Mouse (Mus musculus) intestine, embryonic 15.5 days (tissue): ENCODE measurements around the gene Ralgps1. TPM values are rescaled to one million over a fixed set of nuclear protein-coding genes. Genes with fewer than 3 reads are reported as not detected.
"Not testable (repeated sequence)": the region's sequence is repeated elsewhere in the genome, so short reads cannot be mapped to it uniquely, and the experiment has no call there.

ENCODE experiments used
- ATAC-seq: fragments of 200-750 bp; cut with Nextera tagmentation; 2 replicates; pipeline ENCODE4 v1.8.0; 2017; ENCODE audit warnings: moderate TSS enrichment, moderate library complexity
- H3K27ac ChIP-seq: fragments of 300-500 bp; sonication (generic); 2 replicates; pipeline ENCODE4 v1.5.1; 2015; ENCODE audit warnings: mild to moderate bottlenecking, inconsistent platforms
- H3K27me3 ChIP-seq: fragments of 300-500 bp; sonication (generic); replicated peaks from 2 replicates; pipeline ENCODE4 v1.6.1; 2015; ENCODE audit warnings: inconsistent platforms
- H3K36me3 ChIP-seq: fragments of 300-500 bp; sonication (generic); 2 replicates; pipeline ENCODE4 v1.6.1; 2015; ENCODE audit warnings: inconsistent platforms
- H3K4me1 ChIP-seq: fragments of 300-500 bp; sonication (generic); replicated peaks from 2 replicates; pipeline ENCODE4 v1.6.1; 2015; ENCODE audit warnings: inconsistent platforms
- H3K4me2 ChIP-seq: fragments of 300-500 bp; sonication (generic); replicated peaks from 2 replicates; pipeline ENCODE4 v1.6.1; 2015; ENCODE audit warnings: mild to moderate bottlenecking, inconsistent platforms
- H3K4me3 ChIP-seq: fragments of 300-500 bp; sonication (generic); replicated peaks from 2 replicates; pipeline ENCODE4 v1.5.1; 2015; ENCODE audit warnings: inconsistent platforms
- H3K9ac ChIP-seq: fragments of 300-500 bp; sonication (generic); 2 replicates; pipeline ENCODE4 v1.6.1; 2015; ENCODE audit warnings: inconsistent platforms
- H3K9me3 ChIP-seq: fragments of 300-500 bp; sonication (generic); 2 replicates; pipeline ENCODE4 v1.6.1; 2016; ENCODE audit warnings: inconsistent platforms
- WGBS: fragments of 180-500 bp; shearing (Covaris S2); methylation state at CpG from one replicate; pipeline ENCODE4 v1.1.7; 2015; 5-methylcytosine and 5-hydroxymethylcytosine counted together
- polyA plus RNA-seq: library from polyadenylated mRNA; unstranded; fragments of >200 nt; fragmentation: Nextera tagmentation; extraction: Ambion mirVana; gene quantifications from 2 replicates; pipeline ENCODE4 v1.2.1, GENCODE M21; 2015

The Ralgps1 gene
- polyA plus RNA-seq, 1 experiment from 2014 or later = 5.5 TPM

DNA sequence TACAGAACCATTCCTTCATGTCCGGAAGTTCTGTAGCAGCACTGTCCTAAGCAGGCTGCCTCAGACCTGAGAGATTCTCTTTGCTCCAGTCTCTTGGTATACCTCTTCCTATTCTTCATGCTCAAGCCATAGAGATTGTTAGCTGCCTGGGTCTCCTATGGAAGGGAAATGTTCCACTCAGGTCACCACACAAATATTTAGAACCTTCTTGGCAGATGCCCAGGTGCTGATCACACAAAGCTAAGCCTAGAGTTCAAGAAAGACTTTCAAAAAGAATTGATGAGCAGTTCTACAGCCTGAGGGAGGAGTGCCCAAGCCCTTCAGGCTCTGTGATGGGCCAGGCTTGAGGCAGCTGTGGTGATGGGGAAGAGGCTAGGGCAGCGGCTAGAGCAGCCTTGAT is 242.3 kb downstream of the Ralgps1 start:
- Histone ChIP-seq H3K4me3 (0 out of 2 replicates have a peak overlapping the region, but pooled peaks have one; percentile 61), H3K4me2 (peak overlapping the region; percentile 89), H3K9ac (no peak overlapping the region), H3K27me3 (peaks cover 8% of the 10 kb centered on the region; the same call in 1 of the 2 replicates), H3K27ac (no peak overlapping the region), H3K4me1 (peaks cover 11% of the 10 kb centered on the region), H3K9me3 (no peaks in the 10 kb centered on the region), H3K36me3 (no peaks in the 10 kb centered on the region)
- WGBS = 73% methylated on average over 2 of the region's 2 CpGs
- ATAC-seq = no peak

DNA sequence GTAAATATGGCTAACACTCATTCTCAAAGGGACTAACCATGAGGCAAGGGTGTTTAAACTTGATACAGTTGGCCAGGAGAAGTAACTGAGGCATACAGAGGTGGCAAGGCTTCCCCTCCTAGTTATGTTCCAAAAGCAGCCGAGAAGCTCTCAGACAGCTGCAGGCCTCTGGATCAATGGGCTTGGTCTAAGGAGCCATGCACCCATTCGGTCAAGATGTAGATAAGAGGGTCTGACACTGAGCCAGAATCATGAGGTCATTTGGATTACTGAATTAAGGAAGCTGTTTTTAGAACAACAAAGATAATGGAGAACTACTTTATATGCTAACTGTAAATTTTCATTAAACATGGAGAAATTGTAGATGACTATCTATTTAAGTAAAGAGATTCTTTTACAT is 244.0 kb downstream of the Ralgps1 start:
- peaks cover 1% of the 10 kb centered on the region; the same call in 1 of the 2 replicates for H3K27me3 ChIP-seq
- no peak overlapping the region for H3K27ac ChIP-seq
- H3K36me3 ChIP-seq = no peaks in the 10 kb centered on the region
- no peaks in the 10 kb centered on the region for H3K9me3 ChIP-seq
- no peak for ATAC-seq
- no peak overlapping the region for H3K9ac ChIP-seq
- 64% methylated on average over 2 of the region's 2 CpGs for WGBS
- H3K4me2 ChIP-seq = no peak overlapping the region
- H3K4me1 ChIP-seq = peaks cover 11% of the 10 kb centered on the region
- no peak overlapping the region for H3K4me3 ChIP-seq

DNA sequence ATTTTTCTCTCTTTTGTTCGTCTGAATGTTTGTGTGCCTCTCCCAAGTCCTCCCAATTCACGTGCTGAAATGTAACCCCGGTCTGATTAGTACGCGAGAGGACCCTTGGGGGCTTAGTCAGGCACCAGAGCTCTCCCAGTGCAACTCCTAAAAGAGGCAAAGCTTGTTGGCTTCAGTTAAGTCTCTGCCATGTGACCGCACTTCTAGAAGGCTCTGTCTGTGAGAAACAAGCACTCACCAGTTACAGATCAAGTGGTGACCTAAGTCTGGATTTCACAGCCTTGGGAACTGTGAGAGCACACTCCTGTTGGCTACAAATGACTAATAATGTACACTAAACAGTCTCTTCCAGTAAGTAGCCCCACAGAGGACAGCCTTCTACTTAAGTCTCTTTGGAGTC is 248.4 kb downstream of the Ralgps1 start:
- H3K9me3 ChIP-seq = no peaks in the 10 kb centered on the region
- WGBS = 78% methylated on average over 6 of the region's 6 CpGs
- H3K27me3 ChIP-seq = no peaks in the 10 kb centered on the region
- no peak for ATAC-seq
- H3K4me2 ChIP-seq = no peak overlapping the region
- no peak overlapping the region for H3K27ac ChIP-seq
- no peaks in the 10 kb centered on the region for H3K4me1 ChIP-seq
- no peaks in the 10 kb centered on the region for H3K36me3 ChIP-seq
- H3K4me3 ChIP-seq = no peak overlapping the region
- no peak overlapping the region for H3K9ac ChIP-seq

DNA sequence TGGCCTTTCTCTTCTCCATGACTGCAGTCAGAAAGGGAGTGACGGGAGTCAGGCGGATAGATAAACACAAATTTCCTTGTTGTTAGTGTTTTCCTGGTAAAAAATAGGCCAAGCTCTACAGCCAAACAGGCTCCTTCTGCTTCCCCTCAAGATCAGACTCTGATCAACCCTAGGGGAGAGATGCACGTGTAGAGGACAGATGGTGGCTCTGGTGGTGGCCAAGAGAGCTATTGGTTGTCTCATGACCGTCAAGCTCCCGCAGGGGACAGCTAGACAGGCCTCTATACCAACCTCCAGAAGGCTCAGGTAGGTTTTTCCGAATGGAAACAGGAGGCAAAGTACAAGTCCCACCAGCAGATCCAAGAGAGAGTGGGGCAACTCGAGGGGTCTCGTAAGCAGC is 270.8 kb downstream of the Ralgps1 start:
- no peaks in the 10 kb centered on the region for H3K36me3 ChIP-seq
- H3K4me1 ChIP-seq = no peaks in the 10 kb centered on the region
- H3K27me3 ChIP-seq = no peaks in the 10 kb centered on the region
- H3K27ac ChIP-seq = no peak overlapping the region
- no peak for ATAC-seq
- H3K9me3 ChIP-seq = no peaks in the 10 kb centered on the region
- no peak overlapping the region for H3K4me2 ChIP-seq
- H3K4me3 ChIP-seq = no peak overlapping the region
- WGBS = 77% methylated on average over 8 of the region's 8 CpGs
- H3K9ac ChIP-seq = no peak overlapping the region

DNA sequence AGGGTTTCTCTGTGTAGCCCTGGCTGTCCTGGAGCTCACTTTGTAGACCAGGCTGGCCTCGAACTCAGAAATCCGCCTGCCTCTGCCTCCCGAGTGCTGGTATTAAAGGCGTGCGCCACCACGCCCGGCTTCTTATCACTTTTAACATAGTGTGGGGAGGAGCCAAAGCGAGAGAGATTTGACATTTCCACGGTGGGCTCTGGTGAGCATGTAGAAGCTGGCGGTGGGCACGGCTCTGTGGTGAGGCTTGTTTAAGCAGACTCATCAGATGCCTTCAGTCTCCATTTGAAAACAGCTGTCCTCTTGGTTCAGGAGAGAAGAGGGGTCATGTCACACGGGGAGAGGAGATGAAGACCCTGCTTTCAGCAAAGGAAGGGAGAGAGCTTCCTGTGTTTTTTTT is 274.0 kb downstream of the Ralgps1 start:
- H3K27me3 ChIP-seq, H3K9me3 ChIP-seq, H3K9ac ChIP-seq, H3K4me3 ChIP-seq, H3K36me3 ChIP-seq, H3K4me1 ChIP-seq, H3K4me2 ChIP-seq, ATAC-seq, H3K27ac ChIP-seq: not testable (repeated sequence)
- 88% methylated on average over 12 of the region's 12 CpGs for WGBS

DNA sequence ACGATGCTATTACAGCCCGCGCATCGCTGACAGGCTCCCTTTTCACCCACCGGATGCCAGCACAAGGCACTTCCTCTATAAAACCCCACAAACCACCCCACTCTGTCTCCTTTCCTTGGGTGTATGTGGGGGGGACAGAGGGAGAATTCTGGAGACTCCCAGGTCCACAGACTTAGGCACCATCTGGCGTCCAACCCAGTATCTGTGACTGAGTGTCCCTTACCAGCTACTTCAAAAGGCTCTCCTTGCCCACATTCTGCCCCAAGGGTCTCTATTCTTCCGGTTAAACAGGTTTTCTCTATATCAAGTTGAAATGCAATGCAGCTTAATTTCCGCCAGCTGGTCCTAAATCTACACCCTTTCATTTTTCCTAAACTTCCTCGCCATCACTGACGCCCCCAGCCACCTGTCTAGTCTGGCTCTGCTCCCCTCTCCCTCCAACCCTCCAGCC is 276.0 kb downstream of the Ralgps1 start:
- H3K9me3 ChIP-seq = no peaks in the 10 kb centered on the region
- no peak overlapping the region for H3K4me3 ChIP-seq
- no peaks in the 10 kb centered on the region for H3K4me1 ChIP-seq
- WGBS = 72% methylated on average over 10 of the region's 10 CpGs
- H3K27ac ChIP-seq = no peak overlapping the region
- no peaks in the 10 kb centered on the region for H3K27me3 ChIP-seq
- no peak overlapping the region for H3K4me2 ChIP-seq
- no peak overlapping the region for H3K9ac ChIP-seq
- no peak for ATAC-seq
- no peaks in the 10 kb centered on the region for H3K36me3 ChIP-seq

DNA sequence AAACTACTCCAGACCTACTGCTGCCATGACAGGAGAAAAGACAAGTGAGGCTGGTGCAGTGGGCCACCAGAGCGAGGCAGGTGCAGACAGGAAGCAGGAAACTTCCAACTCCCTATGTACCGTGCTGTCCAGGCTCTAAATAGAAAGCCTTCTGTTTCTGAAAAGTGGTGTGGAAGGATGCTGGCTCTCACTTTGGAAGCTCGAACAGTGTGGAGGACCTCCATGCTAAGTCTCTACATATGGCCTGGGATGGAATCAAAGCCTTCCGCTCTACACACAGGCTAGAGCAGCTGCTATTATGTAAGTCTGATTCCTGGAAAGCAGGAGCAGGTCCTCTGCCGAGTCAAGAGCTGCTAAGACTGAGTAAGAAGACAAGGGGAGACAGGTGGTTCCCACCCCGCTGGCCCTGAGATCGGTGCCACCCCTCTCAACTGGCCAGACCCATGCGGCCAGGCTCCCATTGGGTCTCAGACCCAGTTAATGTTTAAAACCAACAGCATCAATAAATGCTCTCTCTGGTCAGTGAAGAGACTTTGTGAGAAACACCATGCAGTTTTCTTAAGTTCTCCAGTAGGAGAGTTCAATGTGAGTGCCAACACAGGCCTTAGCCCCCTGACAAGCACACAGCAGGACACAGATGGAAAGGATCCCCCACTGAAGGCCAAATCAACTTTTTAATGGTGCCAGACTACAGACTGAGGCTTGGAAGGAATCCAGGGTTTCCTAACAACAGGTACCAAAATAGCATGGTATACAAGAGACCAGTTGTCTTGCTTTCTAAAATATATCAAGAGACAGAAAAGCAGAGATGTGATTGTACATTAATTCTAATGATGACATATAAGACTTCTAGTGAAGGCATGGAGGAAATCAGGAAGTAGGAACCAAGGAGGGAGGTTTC is 280.4 kb downstream of the Ralgps1 start:
- Histone ChIP-seq H3K4me2 (no peak overlapping the region), H3K4me1 (no peaks in the 10 kb centered on the region), H3K4me3 (no peak overlapping the region), H3K9me3 (no peaks in the 10 kb centered on the region), H3K36me3 (no peaks in the 10 kb centered on the region), H3K27ac (no peak overlapping the region), H3K9ac (no peak overlapping the region), H3K27me3 (no peaks in the 10 kb centered on the region)
- ATAC-seq = no peak
- 81% methylated on average over 8 of the region's 8 CpGs for WGBS

DNA sequence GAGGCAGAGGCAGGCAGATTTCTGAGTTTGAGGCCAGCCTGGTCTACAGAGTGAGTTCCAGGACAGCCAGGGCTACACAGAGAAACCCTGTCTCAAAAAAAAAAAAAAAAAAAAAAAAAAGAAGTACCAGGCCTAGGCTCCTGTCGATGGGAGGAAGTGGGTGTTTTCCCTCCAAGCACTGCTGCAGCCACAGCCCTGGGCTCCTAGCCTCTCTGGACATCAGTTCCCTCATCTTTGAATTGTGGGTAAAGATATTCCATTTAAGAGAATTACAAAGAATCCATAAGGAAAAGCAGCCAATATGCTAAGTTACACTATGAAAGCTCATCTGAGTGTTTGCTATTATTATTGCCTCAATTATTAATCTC is 281.3 kb downstream of the Ralgps1 start:
- 47% methylated on average over 1 of the region's 1 CpGs for WGBS
- not testable (repeated sequence) for H3K27ac ChIP-seq, ATAC-seq, H3K4me1 ChIP-seq, H3K36me3 ChIP-seq, H3K27me3 ChIP-seq, H3K4me2 ChIP-seq, H3K9ac ChIP-seq, H3K4me3 ChIP-seq, H3K9me3 ChIP-seq

DNA sequence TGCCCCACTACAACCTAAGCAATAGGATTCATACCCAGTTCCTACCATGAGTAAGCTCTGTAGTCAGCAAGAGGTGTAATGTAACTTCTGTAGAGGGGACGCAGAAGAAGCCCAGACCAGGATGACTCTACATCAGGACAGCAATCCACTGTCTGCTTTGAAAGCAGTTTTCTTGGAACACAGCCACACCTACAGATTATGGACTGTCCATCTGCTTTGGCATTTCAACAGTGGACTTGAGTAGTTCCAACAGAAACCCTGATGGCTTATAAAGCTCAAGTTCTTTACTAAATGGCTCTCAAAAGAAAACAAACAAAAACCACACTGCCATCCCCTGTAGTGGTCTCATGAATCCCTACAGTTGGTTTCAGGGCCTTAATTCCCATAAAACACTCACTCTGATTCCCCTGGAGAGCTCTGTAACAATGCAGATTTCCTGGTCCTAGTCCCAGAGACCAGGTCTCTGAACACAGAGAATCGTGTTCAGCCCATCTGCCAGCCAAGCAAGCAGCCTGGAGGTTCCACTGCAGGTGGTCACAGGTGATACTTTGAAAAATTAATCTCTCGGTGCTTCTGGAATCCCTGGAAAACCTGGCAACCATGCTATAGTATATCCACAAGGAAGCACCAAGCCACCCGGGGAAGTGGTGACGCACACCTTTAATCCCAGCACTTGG is 281.8 kb downstream of the Ralgps1 start:
- no peak overlapping the region for H3K27ac ChIP-seq
- no peak overlapping the region for H3K9ac ChIP-seq
- H3K9me3 ChIP-seq = no peaks in the 10 kb centered on the region
- no peak overlapping the region for H3K4me3 ChIP-seq
- no peaks in the 10 kb centered on the region for H3K4me1 ChIP-seq
- ATAC-seq = no peak
- no peaks in the 10 kb centered on the region for H3K27me3 ChIP-seq
- no peaks in the 10 kb centered on the region for H3K36me3 ChIP-seq
- no peak overlapping the region for H3K4me2 ChIP-seq
- WGBS = 83% methylated on average over 5 of the region's 5 CpGs

DNA sequence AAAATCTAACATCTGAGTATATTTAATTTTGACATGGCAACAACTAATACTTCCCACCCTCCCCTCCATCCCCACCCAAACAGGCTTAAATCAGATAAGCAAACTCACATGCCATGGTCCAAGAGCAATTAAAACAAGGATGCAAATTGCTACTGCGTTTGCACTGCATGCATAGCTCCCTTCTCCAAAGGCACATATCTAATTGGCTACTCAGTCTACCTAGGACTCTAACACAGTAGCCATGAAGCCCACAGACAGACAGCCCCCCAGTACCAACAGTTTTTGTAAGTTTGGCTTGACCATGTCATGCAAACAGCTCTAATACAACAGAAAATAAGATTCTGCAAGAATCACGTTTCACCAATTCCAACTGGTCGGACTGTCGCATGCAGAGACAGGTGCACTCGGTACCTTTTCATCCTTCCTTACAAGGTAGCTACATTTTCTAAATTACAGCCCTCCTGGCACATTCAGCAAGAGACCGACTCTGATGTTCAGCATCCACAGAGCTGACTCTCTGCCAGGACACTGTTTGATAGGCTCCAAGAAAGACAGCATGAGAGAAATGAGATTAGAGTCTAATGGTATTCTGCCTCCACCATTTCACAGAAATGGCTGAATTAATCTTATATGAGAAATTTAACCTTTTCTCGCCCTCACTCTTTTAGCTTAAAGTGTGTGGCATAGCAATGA is 284.5 kb downstream of the Ralgps1 start:
- no peak overlapping the region for H3K4me2 ChIP-seq
- H3K36me3 ChIP-seq = no peaks in the 10 kb centered on the region
- no peak overlapping the region for H3K9ac ChIP-seq
- no peak for ATAC-seq
- 76% methylated on average over 7 of the region's 7 CpGs for WGBS
- H3K27me3 ChIP-seq = no peaks in the 10 kb centered on the region
- H3K4me3 ChIP-seq = no peak overlapping the region
- no peaks in the 10 kb centered on the region for H3K9me3 ChIP-seq
- H3K27ac ChIP-seq = no peak overlapping the region
- H3K4me1 ChIP-seq = no peaks in the 10 kb centered on the region

DNA sequence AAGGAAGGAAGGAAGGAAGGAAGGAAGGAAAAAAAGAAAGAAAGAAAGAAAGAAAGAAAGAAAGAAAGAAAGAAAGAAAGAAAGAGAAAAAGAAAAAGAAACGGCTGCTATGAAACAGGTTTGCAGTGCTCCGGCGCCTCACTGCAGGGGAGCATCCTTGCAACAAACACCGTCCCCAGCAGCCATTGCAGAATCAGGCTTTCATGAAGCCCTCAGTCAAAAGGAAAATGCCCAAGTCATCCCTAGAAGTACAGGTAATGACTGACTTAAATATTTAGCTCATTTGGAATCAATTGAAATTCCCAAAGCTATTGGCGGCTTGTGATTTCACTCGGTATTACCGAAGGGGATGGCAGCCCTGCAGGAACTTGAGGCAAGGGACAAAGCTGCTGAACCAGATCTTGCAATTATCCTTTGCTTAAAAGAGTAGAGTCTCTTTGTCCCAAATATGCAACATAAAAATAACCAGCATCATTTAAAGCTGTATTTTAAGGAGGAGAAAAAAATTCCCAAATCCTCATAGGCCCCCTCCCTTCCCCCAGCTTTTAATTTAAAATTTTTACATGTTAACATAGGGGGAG is 285.2 kb downstream of the Ralgps1 start:
- no peak overlapping the region for H3K27ac ChIP-seq
- no peak for ATAC-seq
- H3K4me1 ChIP-seq = no peaks in the 10 kb centered on the region
- no peak overlapping the region for H3K4me2 ChIP-seq
- 73% methylated on average over 7 of the region's 7 CpGs for WGBS
- no peaks in the 10 kb centered on the region for H3K27me3 ChIP-seq
- H3K9ac ChIP-seq = no peak overlapping the region
- no peaks in the 10 kb centered on the region for H3K36me3 ChIP-seq
- no peaks in the 10 kb centered on the region for H3K9me3 ChIP-seq
- H3K4me3 ChIP-seq = no peak overlapping the region

DNA sequence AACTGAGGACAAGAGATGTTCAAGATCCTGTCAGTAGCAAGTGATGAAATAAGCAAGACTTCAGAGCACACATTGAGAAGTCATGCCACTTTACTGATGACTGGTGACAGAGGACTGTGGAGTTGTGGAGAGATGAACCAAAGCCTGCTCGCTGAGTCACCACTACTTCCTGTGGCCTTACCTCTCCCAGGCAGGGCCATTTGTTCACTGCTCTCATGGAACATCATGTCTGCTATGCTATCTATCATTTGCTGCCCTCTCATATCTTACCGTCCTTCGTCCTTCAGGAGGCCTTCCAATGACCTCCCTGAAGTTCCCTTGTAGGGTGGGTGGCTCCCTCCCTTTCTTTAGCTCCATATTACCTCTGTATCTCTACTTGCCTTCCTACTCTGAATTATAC is 287.1 kb downstream of the Ralgps1 start:
- H3K4me2 ChIP-seq = no peak overlapping the region
- no peaks in the 10 kb centered on the region for H3K36me3 ChIP-seq
- no peaks in the 10 kb centered on the region for H3K27me3 ChIP-seq
- no peaks in the 10 kb centered on the region for H3K9me3 ChIP-seq
- no peak overlapping the region for H3K27ac ChIP-seq
- 87% methylated on average over 3 of the region's 3 CpGs for WGBS
- ATAC-seq = no peak
- H3K9ac ChIP-seq = no peak overlapping the region
- no peak overlapping the region for H3K4me3 ChIP-seq
- H3K4me1 ChIP-seq = 0 out of 2 replicates have a peak, but pooled peaks cover 3% of the 10 kb centered on the region
